Mouse (Mus musculus): ENCODE measurements around the gene Gm9970.

- TF ChIP-seq CTCF (IDR thresholded peaks at IDR 0.05; ENCODE audit: control insufficient read depth, insufficient read depth, insufficient replicate concordance, low read depth, low read length) (no peak), POLR2A (IDR thresholded peaks at IDR 0.05; ENCODE audit: control insufficient read depth, low read depth, low read length) (no peak)
Measured at GRCm38 (mm10) chr5:31198616-31199320, 42.3 kb downstream of the Gm9970 start.
